Mouse (Mus musculus) inflammation-experienced regulatory T-cells (primary cell): ENCODE measurements around the gene BC025920. TPM values are rescaled to one million over a fixed set of nuclear protein-coding genes. Genes with fewer than 3 reads are reported as not detected.

ENCODE experiments used
- polyA plus RNA-seq, 2 experiments: library from polyadenylated mRNA; unstranded; fragments of 100-300 nt; shearing (Covaris generic); gene quantifications; one replicate each; pipeline ENCODE4 v1.2.1; 2017

BC025920 gene
- polyA plus RNA-seq: 1 to 10 TPM; 2.1 to 3.2 TPM

GRCm38 (mm10) chr10:81605974-81606751 lies at the start of gene BC025920:
Gene BC025920 (plus strand): TSS chr10:81606270.

GRCm38 (mm10) chr10:81559163-81559626 lies 46.9 kb upstream of the BC025920 start, which contains the start of gene Aes:
Gene Aes (plus strand): TSS chr10:81559488.

GRCm38 (mm10) chr10:81574081-81575056 lies 31.7 kb upstream of the BC025920 start, which contains the start of gene Tle2:
Gene Tle2 (plus strand): TSS chr10:81574561.

DNA sequence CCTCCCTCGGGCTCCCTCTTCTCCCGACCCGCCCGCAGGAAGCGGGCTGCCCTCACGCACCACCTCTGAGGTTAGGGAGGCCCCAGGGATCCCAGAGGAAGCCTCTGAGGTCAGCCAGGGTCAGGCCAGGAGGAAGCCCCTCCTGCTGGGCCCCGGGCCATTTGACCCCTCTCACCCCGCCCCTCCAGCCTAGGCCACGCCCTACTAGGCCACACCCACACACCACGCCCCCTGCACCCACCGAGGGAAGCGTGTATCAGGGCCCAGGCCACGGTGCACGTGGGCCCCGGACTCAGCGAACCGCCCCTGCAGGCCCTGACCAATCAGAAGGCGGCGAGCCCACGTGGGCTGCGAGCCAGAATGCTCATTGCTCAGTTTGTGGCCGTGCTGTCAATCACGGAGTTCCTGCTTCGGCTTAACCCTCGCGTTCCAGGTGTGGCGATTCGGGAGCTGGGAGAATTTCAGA lies 5.3 kb upstream of the BC025920 start, which contains the start of gene Tle6:
Gene Tle6 (minus strand): TSS at position 336 of the 466 bp plus-strand sequence.

GRCm38 (mm10) chr10:81626994-81627835 lies 21.1 kb downstream of the BC025920 start, which contains the start of gene Sirt6:
Gene Sirt6 (minus strand): TSS chr10:81627797.

DNA sequence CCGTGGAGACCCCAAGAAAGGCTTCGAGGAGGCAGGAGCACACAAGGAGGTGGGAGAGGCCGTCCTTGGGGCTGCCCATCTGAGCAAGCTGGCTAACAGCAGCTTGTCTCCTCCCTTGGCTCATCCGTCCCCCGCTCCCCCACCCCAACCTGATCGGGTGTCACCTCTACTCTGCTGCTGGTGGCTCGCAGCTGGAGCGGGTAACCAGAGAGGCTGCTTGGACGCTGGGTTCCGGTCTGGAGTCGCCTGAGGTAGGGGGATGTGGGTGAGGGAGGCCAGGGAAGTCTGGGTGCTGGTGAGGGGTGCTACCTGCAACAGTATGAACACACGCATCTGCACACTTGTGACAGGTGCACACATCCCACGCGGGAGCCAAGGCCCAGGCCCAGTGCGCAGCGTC lies 22.3 kb downstream of the BC025920 start, which contains the start of gene Ankrd24:
Gene Ankrd24 (plus strand): TSS at position 151 of the 400 bp plus-strand sequence.

DNA sequence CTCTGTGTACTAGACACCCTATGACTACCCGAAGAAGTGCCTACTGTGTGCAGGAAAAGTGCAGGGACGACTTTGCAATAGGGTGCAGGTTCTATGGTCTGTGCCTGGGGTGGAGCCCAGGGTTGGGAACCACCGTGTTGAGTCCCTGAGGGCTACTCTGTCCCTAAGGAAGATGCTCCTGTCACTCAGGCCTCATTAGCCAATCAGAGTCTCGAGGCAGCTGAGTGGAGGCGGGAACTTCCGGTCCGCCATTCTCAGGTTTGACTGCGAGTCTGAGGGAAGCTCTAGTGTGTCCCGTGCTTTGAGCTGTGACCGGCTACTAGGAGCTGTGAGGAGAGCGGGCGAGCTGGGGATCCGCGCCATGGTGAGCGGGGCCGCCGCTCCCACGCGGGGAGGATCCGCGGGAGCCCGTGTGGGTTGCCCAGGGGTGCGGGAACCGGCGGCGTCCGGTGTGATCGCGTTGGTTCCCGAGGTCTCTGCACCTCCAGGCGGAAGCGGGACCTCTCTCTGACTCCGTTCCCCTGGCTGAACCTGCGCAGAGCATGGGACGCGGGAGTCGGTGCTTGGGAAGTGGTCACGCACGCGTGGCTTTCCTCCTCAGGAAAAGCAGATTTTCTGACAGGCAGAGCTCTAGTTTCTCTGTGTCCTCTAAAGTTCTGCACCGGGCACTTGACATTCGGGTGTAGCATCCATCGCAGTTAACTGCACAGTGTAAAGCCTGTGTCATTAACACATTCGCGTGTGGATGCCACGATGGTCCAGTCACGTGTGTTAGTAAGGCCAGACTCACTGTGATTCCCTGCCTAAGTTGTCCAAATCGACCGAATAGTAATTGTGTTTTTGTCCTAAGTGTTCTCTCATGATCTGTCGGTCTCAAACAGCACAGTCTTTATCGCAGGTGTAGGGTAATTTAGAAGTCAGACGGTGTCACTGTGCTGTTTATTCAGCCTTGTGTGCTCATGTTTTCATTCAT lies 43.0 kb downstream of the BC025920 start, which contains the start of gene Gm10778:
Gene Gm10778 (plus strand): TSS at position 257 of the 973 bp plus-strand sequence.

Other genes starting within 250 kb of the BC025920 start
- 1 to 10 TPM; 4.9 to 7.1 TPM for gene Mfsd12, start 248.8 kb upstream of the BC025920 start, polyA plus RNA-seq
- gene 4930404N11Rik, start 240.5 kb upstream of the BC025920 start, polyA plus RNA-seq: 1 to 10 TPM; 1.7 to 4.3 TPM
- gene Fzr1, start 227.8 kb upstream of the BC025920 start, polyA plus RNA-seq: 10 to 100 TPM; 62.2 to 65.0 TPM
- gene Dohh, start 221.8 kb upstream of the BC025920 start, polyA plus RNA-seq: 10 to 100 TPM; 30.8 to 32.1 TPM
- 1 to 10 TPM; 2.6 to 5.0 TPM for gene Gm48551, start 221.8 kb upstream of the BC025920 start, polyA plus RNA-seq
- 1 to 10 TPM in 1 of 2 experiments, under 1 TPM in 1; 0.57 to 1.1 TPM for gene Gm48552, start 217.3 kb upstream of the BC025920 start, polyA plus RNA-seq
- 1 to 10 TPM in 1 of 2 experiments, not detected in 1; 5.5 TPM for gene Smim24, start 213.2 kb upstream of the BC025920 start, polyA plus RNA-seq
- 10 to 100 TPM; 20.7 to 22.4 TPM for gene Nfic, start 150.6 kb upstream of the BC025920 start, polyA plus RNA-seq
- under 1 TPM; 0.24 to 0.31 TPM for gene Celf5, start 123.6 kb upstream of the BC025920 start, polyA plus RNA-seq
- 100 to 1,000 TPM in 1 of 2 experiments, 10 to 100 TPM in 1; 98.8 to 103 TPM for gene Ncln, start 109.9 kb upstream of the BC025920 start, polyA plus RNA-seq
- 10 to 100 TPM; 59.0 to 73.6 TPM for gene S1pr4, start 106.1 kb upstream of the BC025920 start, polyA plus RNA-seq
- 10 to 100 TPM; 29.0 to 32.4 TPM for gene Gna15, start 82.0 kb upstream of the BC025920 start, polyA plus RNA-seq
- gene Gna11, start 61.1 kb upstream of the BC025920 start, polyA plus RNA-seq: 10 to 100 TPM; 15.9 to 26.6 TPM
- 1,000 to 10,000 TPM; 1,037 to 1,181 TPM for gene Aes, start 46.8 kb upstream of the BC025920 start, polyA plus RNA-seq
- gene Tle2, start 31.7 kb upstream of the BC025920 start, polyA plus RNA-seq: 1 to 10 TPM; 2.8 to 5.1 TPM
- gene Tle6, start 5.2 kb upstream of the BC025920 start, polyA plus RNA-seq: 1 to 10 TPM in 1 of 2 experiments, not detected in 1; 2.2 TPM
- 10 to 100 TPM; 12.8 to 18.1 TPM for gene Sirt6, start 21.5 kb downstream of the BC025920 start, polyA plus RNA-seq
- 1 to 10 TPM; 2.6 to 4.3 TPM for gene Ankrd24, start 22.3 kb downstream of the BC025920 start, polyA plus RNA-seq
- 1 to 10 TPM; 7.6 to 9.3 TPM for gene Gm10778, start 42.8 kb downstream of the BC025920 start, polyA plus RNA-seq
- gene Zfp433, start 98.6 kb downstream of the BC025920 start, polyA plus RNA-seq: 10 to 100 TPM; 22.9 to 26.1 TPM
- 10 to 100 TPM; 11.2 to 13.5 TPM for gene Gm3055, start 164.9 kb downstream of the BC025920 start, polyA plus RNA-seq
- 1 to 10 TPM; 5.9 to 7.4 TPM for gene Gm4767, start 205.9 kb downstream of the BC025920 start, polyA plus RNA-seq